Mouse (Mus musculus): Measurements from ENCODE around the gene Enpp5.
A peak's percentile ranks its signal among the peaks of the same experiment; 100 is the strongest.

Gene Enpp5

DNA sequence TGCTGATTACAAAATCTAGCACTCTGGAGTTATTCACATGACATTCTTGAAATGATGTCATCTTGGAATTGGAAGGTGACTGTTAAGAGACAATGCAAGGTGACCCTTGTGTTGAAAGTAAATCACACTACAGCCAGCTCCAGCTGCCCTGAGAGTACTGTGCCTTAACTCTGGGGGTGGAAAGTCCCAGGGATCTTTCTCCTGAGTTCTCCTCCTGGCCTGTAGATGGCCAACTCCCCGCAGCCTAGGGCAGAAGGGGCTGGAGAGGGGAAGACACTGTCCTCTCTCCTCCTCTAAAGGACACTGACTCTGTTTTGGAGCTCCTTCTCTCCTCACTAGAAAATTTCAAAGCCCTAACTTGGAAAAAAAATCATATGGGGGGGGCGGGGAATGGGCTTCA is 12.9 kb downstream of the Enpp5 start:
- DNase-seq (ENCODE audit: low spot score in 2 of 2): no peak

- DNase-seq (ENCODE audit: low spot score in 2 of 2): no peak
Observed at GRCm38 (mm10) chr17:44100486-44100885, 21.9 kb downstream of the Enpp5 start.

GRCm38 (mm10) chr17:44100906-44101305 is 22.3 kb downstream of the Enpp5 start:
- DNase-seq (ENCODE audit: low spot score in 2 of 2): no peak

GRCm38 (mm10) chr17:44101961-44102360 is 23.3 kb downstream of the Enpp5 start:
- DNase-seq (ENCODE audit: low spot score in 2 of 2): no peak

DNA sequence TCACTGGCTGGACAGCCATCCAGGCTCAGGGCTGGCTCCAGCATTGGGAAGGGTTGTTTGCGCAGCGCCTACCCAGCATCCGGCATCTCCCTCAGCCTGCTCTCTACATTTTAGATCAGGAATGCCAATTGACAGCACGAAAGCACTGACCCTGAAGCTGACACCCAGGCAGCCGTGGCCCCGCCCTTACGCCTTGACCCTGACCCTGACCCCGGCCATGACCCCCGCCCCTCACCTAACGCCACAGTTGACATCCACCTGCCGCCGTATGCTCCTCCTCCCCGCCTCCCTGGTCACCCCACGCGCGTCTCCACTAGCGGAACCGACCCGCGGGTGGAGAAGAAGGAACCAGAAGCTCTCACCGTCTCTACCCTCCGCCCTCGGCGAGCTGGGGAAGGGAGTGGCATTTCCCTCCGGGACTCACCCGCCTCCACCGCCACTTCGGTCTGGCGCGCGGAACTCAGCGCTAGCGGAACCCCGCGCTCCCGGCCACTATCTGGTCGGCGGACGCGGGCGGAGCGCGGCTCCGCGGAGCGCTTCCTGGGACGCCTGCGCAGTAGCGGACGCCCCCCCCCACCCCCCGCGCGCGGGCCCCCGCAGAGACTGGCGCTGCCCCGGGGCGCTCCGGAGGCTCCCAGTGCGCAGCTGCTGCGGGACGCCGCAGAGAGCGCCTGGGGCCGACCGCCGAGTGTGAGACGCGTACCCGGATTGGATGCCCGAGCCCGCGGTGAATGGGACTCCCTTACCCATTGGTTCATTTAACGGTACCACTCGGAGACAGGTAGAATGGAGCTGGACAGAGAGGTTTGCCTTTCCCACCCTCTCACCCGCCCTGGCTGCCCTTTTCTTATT is 26.9 kb downstream of the Enpp5 start, which contains the start of gene Enpp4:
TSS of gene Enpp4 (minus strand) at position 523 of the 852 bp plus-strand sequence.
- peak; percentile 77 to 86 for DNase-seq (ENCODE audit: low spot score in 2 of 2)

GRCm38 (mm10) chr17:44108331-44108730 is 29.7 kb downstream of the Enpp5 start:
- DNase-seq (ENCODE audit: low spot score in 2 of 2): no peak

DNA sequence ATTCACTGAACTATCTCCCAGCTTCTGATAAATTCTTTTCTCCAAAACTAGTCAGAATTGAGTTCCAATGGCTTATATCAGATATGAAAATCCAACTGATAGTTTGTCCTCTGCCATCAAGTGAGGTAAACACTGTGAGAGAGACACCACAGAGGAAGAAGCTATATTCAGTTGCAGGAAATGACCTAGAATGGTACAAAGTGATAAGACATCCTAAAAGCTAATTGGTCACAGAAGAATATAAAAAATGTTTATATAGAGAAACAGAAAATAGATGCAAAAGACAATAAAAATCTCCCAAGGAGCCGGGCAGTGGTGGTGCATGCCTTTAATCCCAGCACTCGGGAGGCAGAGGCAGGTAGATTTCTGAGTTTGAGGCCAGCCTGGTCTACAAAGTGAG is 38.0 kb downstream of the Enpp5 start:
- DNase-seq (ENCODE audit: low spot score in 2 of 2): no peak

GRCm38 (mm10) chr17:44117721-44118120 is 39.1 kb downstream of the Enpp5 start:
- no peak for DNase-seq (ENCODE audit: low spot score in 2 of 2)

DNA sequence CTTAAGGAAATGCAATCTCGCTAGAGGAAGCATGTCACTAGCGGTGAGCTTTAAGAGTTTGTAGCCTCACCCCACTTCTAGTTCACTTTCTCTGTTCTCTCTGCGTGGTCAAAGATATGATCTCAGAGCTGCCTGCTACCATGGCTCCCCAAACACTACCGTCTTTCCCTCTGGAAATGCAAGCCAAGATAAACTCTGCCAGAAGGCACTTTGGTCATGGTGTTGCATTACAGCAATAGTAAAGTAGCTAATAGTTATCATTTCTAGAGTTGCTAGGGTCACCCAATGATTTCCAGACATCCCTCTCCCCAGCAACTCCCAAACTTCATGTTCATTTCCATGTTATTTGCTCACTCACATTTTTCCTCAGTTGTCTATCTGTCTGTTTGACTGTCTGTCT is 39.6 kb downstream of the Enpp5 start:
- DNase-seq (ENCODE audit: low spot score in 2 of 2): no peak

- DNase-seq (ENCODE audit: low spot score in 2 of 2): no peak
Observed at GRCm38 (mm10) chr17:44121366-44122100, 42.9 kb downstream of the Enpp5 start.

DNA sequence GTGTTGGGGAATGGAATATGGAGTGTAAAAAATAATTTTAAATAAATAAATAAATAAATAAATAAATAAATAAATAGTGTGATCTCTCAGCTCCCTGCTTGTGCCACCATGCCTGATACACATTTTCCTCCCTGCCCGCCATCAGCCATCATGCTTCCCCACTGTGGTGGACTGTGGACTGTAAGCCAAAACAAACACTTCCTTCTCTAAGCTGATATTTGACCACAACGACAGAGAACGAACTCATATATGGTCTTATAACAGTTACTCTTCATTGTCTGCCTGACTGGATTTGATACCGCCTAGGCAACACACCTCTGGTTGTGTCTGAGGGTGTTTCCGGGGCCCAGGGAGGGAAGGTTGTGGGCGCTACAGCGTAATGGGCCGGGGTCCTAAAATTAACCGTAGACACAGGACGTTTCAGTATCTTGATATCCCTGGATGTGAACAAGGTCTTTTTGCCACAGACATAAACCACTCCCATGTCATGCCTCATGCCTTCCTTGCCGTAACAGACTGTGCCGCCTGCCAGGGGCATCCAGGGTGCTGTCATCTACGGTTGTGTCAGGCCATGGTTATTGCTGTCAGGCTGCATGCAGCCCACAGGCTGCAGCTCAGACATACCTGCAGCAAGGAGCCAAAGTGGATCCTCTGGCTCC is 50.6 kb downstream of the Enpp5 start:
- no peak for DNase-seq (ENCODE audit: low spot score in 2 of 2)

GRCm38 (mm10) chr17:44130429-44130828 is 51.8 kb downstream of the Enpp5 start:
- DNase-seq (ENCODE audit: low spot score in 2 of 2): peak in 1 of 2 experiments; percentile 60

- no peak for DNase-seq (ENCODE audit: low spot score in 2 of 2)
Observed at GRCm38 (mm10) chr17:44134106-44134505, 55.5 kb downstream of the Enpp5 start.

DNA sequence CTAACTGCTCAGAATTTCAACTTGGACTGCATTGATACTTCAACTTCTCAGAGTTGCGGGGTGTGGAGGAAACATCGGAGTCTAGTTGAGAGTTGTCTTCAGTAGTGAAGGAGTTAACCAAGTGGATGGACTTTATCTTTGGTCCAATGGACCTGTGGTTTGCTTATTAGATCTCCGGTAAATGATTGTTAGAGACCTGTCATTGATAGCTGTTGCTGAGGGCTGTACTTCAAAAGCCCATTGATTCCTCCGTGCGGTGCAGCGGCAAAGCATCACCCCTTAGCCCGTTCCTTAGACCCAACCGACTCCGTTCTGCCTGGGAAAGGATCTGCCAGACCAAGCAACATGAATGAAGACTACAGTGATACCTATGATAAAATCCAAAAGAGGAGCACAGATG is 55.9 kb downstream of the Enpp5 start:
- no peak for DNase-seq (ENCODE audit: low spot score in 2 of 2)

DNA sequence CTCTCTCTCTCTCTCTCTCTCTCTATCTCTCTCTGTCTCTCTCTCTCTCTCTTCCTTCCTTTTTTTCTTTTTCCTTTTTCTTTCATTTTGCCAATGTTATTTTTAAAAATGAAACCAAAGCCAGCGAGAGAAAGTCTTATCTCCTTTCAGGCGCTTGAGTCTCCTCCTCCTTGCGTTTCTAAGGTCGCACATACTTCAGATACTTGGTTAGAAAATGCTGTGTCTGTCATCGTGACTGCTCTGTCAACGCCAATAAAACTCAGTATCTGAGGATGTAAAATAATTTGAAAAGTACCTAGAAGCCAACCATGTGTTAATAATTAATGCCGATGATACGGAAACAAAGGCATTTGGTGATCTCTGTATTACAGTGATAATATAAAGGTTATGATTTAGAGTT is 57.4 kb downstream of the Enpp5 start:
- DNase-seq (ENCODE audit: low spot score in 2 of 2): no peak

Data from frontal cortex, postnatal 14 days (tissue).